Mouse (Mus musculus): ENCODE measurements around the gene C2cd4a. TPM values are rescaled to one million over a fixed set of nuclear protein-coding genes. Genes with fewer than 3 reads are reported as not detected.

The C2cd4a gene
- polyA plus RNA-seq, 1 experiment = 0.02 TPM

DNA sequence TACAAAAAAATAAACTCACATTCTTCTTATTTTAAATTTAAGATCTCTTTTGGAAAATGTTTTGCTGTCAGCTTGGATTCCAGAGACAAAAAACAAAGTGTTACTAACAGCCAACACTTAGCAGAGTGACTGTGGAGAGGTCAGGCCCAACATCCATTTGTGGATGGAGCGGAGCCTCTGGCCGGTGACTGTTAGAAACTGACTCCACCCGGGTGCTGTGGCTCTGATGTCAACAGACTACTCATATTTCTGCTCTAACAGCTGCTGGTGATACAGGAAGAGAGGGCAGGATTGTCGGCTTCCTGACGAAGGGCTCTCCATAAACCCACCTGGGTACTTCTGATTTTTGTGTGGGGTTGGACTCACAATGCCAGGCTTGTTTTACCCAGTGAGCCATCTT lies 9.0 kb downstream of the C2cd4a start:
- Histone ChIP-seq H3K36me3 (ENCODE audit: control insufficient read depth, insufficient read depth) (no peaks in the 10 kb centered on the region), H3K79me2 (ENCODE audit: control insufficient read depth, insufficient read depth) (no peaks in the 10 kb centered on the region), H3K4me3 (ENCODE audit: insufficient read depth, poor library complexity, severe bottlenecking) (no peak overlapping the region), H3K79me3 (ENCODE audit: low read depth) (no peaks in the 10 kb centered on the region), H3ac (ENCODE audit: control insufficient read depth, insufficient read length, low read depth) (no peak overlapping the region), H3K27me3 (ENCODE audit: control insufficient read depth, insufficient read depth, insufficient read length) (no peaks in the 10 kb centered on the region)
- no peak for TF ChIP-seq MYOD1 (IDR thresholded peaks at IDR 0.05; ENCODE audit: control insufficient read depth, insufficient read length, low read depth)
- no peak for TF ChIP-seq USF1 (IDR thresholded peaks at IDR 0.05; ENCODE audit: low read depth)
- no peak for TF ChIP-seq CTCF (IDR thresholded peaks at IDR 0.05; ENCODE audit: control insufficient read depth, insufficient read depth, insufficient read length)
- TF ChIP-seq FOSL1 (IDR thresholded peaks at IDR 0.05; ENCODE audit: insufficient read depth, low read length, poor library complexity, severe bottlenecking) = no peak
- no peak for TF ChIP-seq CEBPB (IDR thresholded peaks at IDR 0.05; ENCODE audit: low read depth)
- TF ChIP-seq MAX (IDR thresholded peaks at IDR 0.05) = no peak
- no peak for TF ChIP-seq MYOG (IDR thresholded peaks at IDR 0.05; ENCODE audit: control insufficient read depth, extremely low read depth, insufficient read length)

GRCm38 (mm10) chr9:67818668-67818950 lies 13.5 kb downstream of the C2cd4a start:
- H3K4me3 ChIP-seq (ENCODE audit: insufficient read depth, poor library complexity, severe bottlenecking) = no peak overlapping the region
- no peaks in the 10 kb centered on the region for H3K79me3 ChIP-seq (ENCODE audit: low read depth)
- H3K27me3 ChIP-seq (ENCODE audit: control insufficient read depth, insufficient read depth, insufficient read length) = no peaks in the 10 kb centered on the region
- TF ChIP-seq MAX (IDR thresholded peaks at IDR 0.05) (no peak), CEBPB (IDR thresholded peaks at IDR 0.05; ENCODE audit: low read depth) (no peak), USF1 (IDR thresholded peaks at IDR 0.05; ENCODE audit: low read depth) (no peak)
- no peaks in the 10 kb centered on the region for H3K79me2 ChIP-seq (ENCODE audit: control insufficient read depth, insufficient read depth)
- no peak overlapping the region for H3ac ChIP-seq (ENCODE audit: control insufficient read depth, insufficient read length, low read depth)
- H3K36me3 ChIP-seq (ENCODE audit: control insufficient read depth, insufficient read depth) = no peaks in the 10 kb centered on the region

DNA sequence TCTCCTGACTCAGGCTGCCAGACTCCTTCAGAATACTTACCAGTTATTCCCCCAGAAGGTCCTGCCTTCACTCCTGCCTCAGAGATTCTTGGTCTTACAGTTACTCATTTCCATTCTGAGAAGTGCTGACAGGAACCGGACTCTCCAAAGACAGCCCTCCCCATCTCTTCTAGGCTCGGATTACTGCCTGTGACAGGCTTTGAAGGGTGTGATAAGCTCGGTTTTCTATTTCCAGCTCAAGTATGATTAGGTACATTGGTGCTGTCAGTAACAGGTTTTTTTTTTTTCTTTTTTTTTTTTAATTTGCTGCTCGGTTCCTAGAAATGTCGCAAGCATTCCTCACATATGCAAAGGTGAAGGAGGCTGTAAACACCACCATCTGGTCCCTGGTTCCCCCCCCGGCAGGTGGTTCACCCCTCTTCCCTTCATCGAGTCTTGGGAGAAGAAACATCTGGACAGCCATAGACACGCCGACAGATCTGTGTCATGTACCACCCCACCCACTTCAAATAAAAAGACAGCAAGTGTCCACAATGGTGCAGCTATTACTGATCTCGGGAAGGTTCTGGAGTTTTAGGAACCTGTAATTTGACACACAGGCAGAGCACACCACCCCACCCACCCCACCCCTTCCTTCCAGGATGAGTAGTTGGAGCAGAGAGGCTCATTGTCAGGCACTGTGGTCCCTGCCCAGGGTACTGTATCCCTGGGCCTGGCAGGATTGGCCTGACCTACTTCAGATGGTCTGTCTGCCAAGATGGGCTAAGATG lies 14.0 kb downstream of the C2cd4a start:
- Histone ChIP-seq H3K79me3 (ENCODE audit: low read depth) (no peaks in the 10 kb centered on the region), H3K27me3 (ENCODE audit: control insufficient read depth, insufficient read depth, insufficient read length) (no peaks in the 10 kb centered on the region), H3K36me3 (ENCODE audit: control insufficient read depth, insufficient read depth) (no peaks in the 10 kb centered on the region), H3K4me3 (ENCODE audit: insufficient read depth, poor library complexity, severe bottlenecking) (no peak overlapping the region), H3ac (ENCODE audit: control insufficient read depth, insufficient read length, low read depth) (no peak overlapping the region), H3K79me2 (ENCODE audit: control insufficient read depth, insufficient read depth) (no peaks in the 10 kb centered on the region)
- TF ChIP-seq USF1 (IDR thresholded peaks at IDR 0.05; ENCODE audit: low read depth) (no peak), FOSL1 (IDR thresholded peaks at IDR 0.05; ENCODE audit: insufficient read depth, low read length, poor library complexity, severe bottlenecking) (no peak), MAX (IDR thresholded peaks at IDR 0.05) (no peak), MYOG (IDR thresholded peaks at IDR 0.05; ENCODE audit: control insufficient read depth, extremely low read depth, insufficient read length) (no peak), MYOD1 (IDR thresholded peaks at IDR 0.05; ENCODE audit: control insufficient read depth, insufficient read length, low read depth) (no peak), CEBPB (IDR thresholded peaks at IDR 0.05; ENCODE audit: low read depth) (no peak), CTCF (IDR thresholded peaks at IDR 0.05; ENCODE audit: control insufficient read depth, insufficient read depth, insufficient read length) (no peak)

- no peak overlapping the region for H3K4me3 ChIP-seq (ENCODE audit: insufficient read depth, poor library complexity, severe bottlenecking)
- no peaks in the 10 kb centered on the region for H3K79me3 ChIP-seq (ENCODE audit: low read depth)
- H3K36me3 ChIP-seq (ENCODE audit: control insufficient read depth, insufficient read depth) = no peaks in the 10 kb centered on the region
- H3ac ChIP-seq (ENCODE audit: control insufficient read depth, insufficient read length, low read depth) = no peak overlapping the region
- H3K79me2 ChIP-seq (ENCODE audit: control insufficient read depth, insufficient read depth) = no peaks in the 10 kb centered on the region
- no peaks in the 10 kb centered on the region for H3K27me3 ChIP-seq (ENCODE audit: control insufficient read depth, insufficient read depth, insufficient read length)
- no peak for TF ChIP-seq FOSL1 (IDR thresholded peaks at IDR 0.05; ENCODE audit: insufficient read depth, low read length, poor library complexity, severe bottlenecking)
- no peak for TF ChIP-seq MAX (IDR thresholded peaks at IDR 0.05)
- no peak for TF ChIP-seq USF1 (IDR thresholded peaks at IDR 0.05; ENCODE audit: low read depth)
- TF ChIP-seq CTCF (IDR thresholded peaks at IDR 0.05; ENCODE audit: control insufficient read depth, insufficient read depth, insufficient read length) = no peak
- no peak for TF ChIP-seq MYOG (IDR thresholded peaks at IDR 0.05; ENCODE audit: control insufficient read depth, extremely low read depth, insufficient read length)
- no peak for TF ChIP-seq CEBPB (IDR thresholded peaks at IDR 0.05; ENCODE audit: low read depth)
- TF ChIP-seq MYOD1 (IDR thresholded peaks at IDR 0.05; ENCODE audit: control insufficient read depth, insufficient read length, low read depth) = no peak
Measured at GRCm38 (mm10) chr9:67816172-67816928, 15.8 kb downstream of the C2cd4a start.

- H3K79me3 ChIP-seq (ENCODE audit: low read depth) = no peaks in the 10 kb centered on the region
- no peak for TF ChIP-seq FOSL1 (IDR thresholded peaks at IDR 0.05; ENCODE audit: insufficient read depth, low read length, poor library complexity, severe bottlenecking)
- no peak for TF ChIP-seq USF1 (IDR thresholded peaks at IDR 0.05; ENCODE audit: low read depth)
- no peak for TF ChIP-seq MYOD1 (IDR thresholded peaks at IDR 0.05; ENCODE audit: control insufficient read depth, insufficient read length, low read depth)
- TF ChIP-seq MYOG (IDR thresholded peaks at IDR 0.05; ENCODE audit: control insufficient read depth, extremely low read depth, insufficient read length) = no peak
- no peak for TF ChIP-seq CEBPB (IDR thresholded peaks at IDR 0.05; ENCODE audit: low read depth)
- TF ChIP-seq MAX (IDR thresholded peaks at IDR 0.05) = no peak
- no peak for TF ChIP-seq CTCF (IDR thresholded peaks at IDR 0.05; ENCODE audit: control insufficient read depth, insufficient read depth, insufficient read length)
- H3K27me3 ChIP-seq (ENCODE audit: control insufficient read depth, insufficient read depth, insufficient read length) = no peaks in the 10 kb centered on the region
- no peak overlapping the region for H3K4me3 ChIP-seq (ENCODE audit: insufficient read depth, poor library complexity, severe bottlenecking)
- H3K36me3 ChIP-seq (ENCODE audit: control insufficient read depth, insufficient read depth) = no peaks in the 10 kb centered on the region
- no peak overlapping the region for H3ac ChIP-seq (ENCODE audit: control insufficient read depth, insufficient read length, low read depth)
- no peaks in the 10 kb centered on the region for H3K79me2 ChIP-seq (ENCODE audit: control insufficient read depth, insufficient read depth)
Measured at GRCm38 (mm10) chr9:67813665-67814337, 18.3 kb downstream of the C2cd4a start.

Measured in C2C12 (cell line).